Mouse (Mus musculus) hindbrain, embryonic 10.5 days (tissue): ENCODE measurements around the gene Npl. TPM values are rescaled to one million over a fixed set of nuclear protein-coding genes. Genes with fewer than 3 reads are reported as not detected.

Experiments
- DNase-seq: peaks from one replicate; pipeline ENCODE4 v3.0.0-alpha.2; 2017; ENCODE audit warnings: low spot score
- H3K27ac ChIP-seq: fragments of 300-500 bp; sonication (generic); 2 replicates; pipeline ENCODE4 v1.5.1; 2016; ENCODE audit warnings: mild to moderate bottlenecking, moderate library complexity
- H3K27me3 ChIP-seq: fragments of 300-500 bp; sonication (generic); 2 replicates; pipeline ENCODE4 v1.6.1; 2016; ENCODE audit warnings: mild to moderate bottlenecking; ENCODE audit not compliant: poor library complexity, insufficient read depth, severe bottlenecking
- H3K36me3 ChIP-seq: fragments of 300-500 bp; sonication (generic); 2 replicates; pipeline ENCODE4 v1.6.1; 2016; ENCODE audit warnings: mild to moderate bottlenecking, moderate library complexity
- H3K4me1 ChIP-seq: fragments of 300-500 bp; sonication (generic); replicated peaks from 2 replicates; pipeline ENCODE4 v1.6.1; 2016; ENCODE audit warnings: mild to moderate bottlenecking
- H3K4me3 ChIP-seq: fragments of 300-500 bp; sonication (generic); 2 replicates; pipeline ENCODE4 v1.5.1; 2016; ENCODE audit warnings: mild to moderate bottlenecking, moderate library complexity
- H3K9me3 ChIP-seq: fragments of 300-500 bp; sonication (generic); 2 replicates; pipeline ENCODE4 v1.6.1; 2016; ENCODE audit warnings: mild to moderate bottlenecking, moderate library complexity
- WGBS: fragments of 180-500 bp; shearing (Covaris S2); methylation state at CpG from one replicate; pipeline ENCODE4 v1.1.7; 2016; 5-methylcytosine and 5-hydroxymethylcytosine counted together
- polyA plus RNA-seq: library from polyadenylated mRNA; unstranded; fragments of >200 nt; fragmentation: Nextera tagmentation; extraction: Ambion mirVana; gene quantifications from 2 replicates; pipeline ENCODE4 v1.2.1, GENCODE M21; 2016

The Npl gene
- polyA plus RNA-seq, 1 experiment from 2014 or later, result 17.8 TPM

DNA sequence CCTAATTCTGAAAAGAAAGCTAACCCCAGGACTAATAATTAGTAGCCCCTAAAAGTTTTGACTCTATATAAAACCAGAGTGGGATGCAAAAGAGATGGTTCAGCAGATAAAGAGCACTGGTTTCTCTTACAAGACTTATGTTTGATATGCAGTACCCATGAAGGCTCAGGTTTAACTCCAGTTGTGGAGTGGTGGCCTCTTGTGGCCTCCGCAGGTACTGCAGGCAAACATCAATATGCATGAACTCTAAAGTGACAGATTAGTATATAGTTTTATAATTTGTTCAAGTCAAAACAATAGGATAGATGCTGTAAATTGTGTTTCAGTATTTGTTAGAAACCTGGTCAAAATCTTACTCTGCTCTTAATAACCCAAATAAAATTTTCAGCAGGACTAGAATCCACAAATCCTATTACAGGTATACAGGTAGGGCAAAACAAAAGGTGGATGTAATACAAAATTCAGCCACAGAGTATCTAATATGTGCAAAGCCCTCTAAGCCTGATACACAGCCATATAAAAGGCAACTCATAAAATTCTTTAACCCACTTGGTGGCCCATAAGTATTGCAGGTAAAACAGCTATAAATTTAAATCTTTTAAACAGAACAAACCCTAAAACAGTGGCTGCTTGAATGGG, 69.3 kb downstream of the Npl start:
- Histone ChIP-seq H3K9me3 (no peaks in the 10 kb centered on the region), H3K4me3 (no peak overlapping the region), H3K4me1 (peaks cover 23% of the 10 kb centered on the region), H3K36me3 (peaks cover 89% of the 10 kb centered on the region), H3K27me3 (no peaks in the 10 kb centered on the region), H3K27ac (no peak overlapping the region)
- peak; percentile 75 for DNase-seq
- WGBS, result 60% methylated on average over 1 of the region's 1 CpGs

DNA sequence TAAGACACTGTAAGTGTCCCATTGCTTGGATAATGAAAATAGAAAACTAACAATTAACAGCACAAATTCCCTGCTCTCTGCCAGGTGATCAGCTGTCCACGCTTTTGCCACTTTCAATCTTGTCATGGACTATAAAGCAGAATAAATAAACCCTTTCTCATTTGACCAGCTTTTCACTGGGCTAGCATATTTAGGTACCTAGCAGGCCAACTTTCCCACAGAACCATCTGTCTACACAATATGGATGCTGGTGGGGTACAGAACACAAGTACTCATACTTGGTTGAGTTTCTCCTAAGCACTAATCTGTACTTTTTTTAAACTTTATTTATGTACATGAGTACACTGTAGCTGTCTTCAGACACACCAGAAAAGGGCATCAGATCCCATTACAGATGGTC, 70.5 kb downstream of the Npl start:
- no peaks in the 10 kb centered on the region for H3K9me3 ChIP-seq
- WGBS, result 100% methylated on average over 1 of the region's 1 CpGs
- H3K4me3 ChIP-seq, result no peak overlapping the region
- H3K4me1 ChIP-seq, result peaks cover 12% of the 10 kb centered on the region
- H3K27me3 ChIP-seq, result no peaks in the 10 kb centered on the region
- peaks cover 100% of the 10 kb centered on the region for H3K36me3 ChIP-seq
- H3K27ac ChIP-seq, result no peak overlapping the region
- DNase-seq, result no peak

- WGBS, result 81% methylated on average over 1 of the region's 1 CpGs
- H3K27me3 ChIP-seq, result no peaks in the 10 kb centered on the region
- no peaks in the 10 kb centered on the region for H3K9me3 ChIP-seq
- peaks cover 100% of the 10 kb centered on the region for H3K36me3 ChIP-seq
- H3K4me1 ChIP-seq, result no peaks in the 10 kb centered on the region
- H3K27ac ChIP-seq, result no peak overlapping the region
- no peak overlapping the region for H3K4me3 ChIP-seq
- no peak for DNase-seq
Measured at GRCm38 (mm10) chr1:153461796-153462195, 88.0 kb downstream of the Npl start.

GRCm38 (mm10) chr1:153456137-153456536, 93.7 kb downstream of the Npl start:
- no peak overlapping the region for H3K4me3 ChIP-seq
- H3K36me3 ChIP-seq, result peaks cover 93% of the 10 kb centered on the region
- H3K4me1 ChIP-seq, result no peaks in the 10 kb centered on the region
- no peaks in the 10 kb centered on the region for H3K27me3 ChIP-seq
- H3K27ac ChIP-seq, result no peak overlapping the region
- 94% methylated on average over 5 of the region's 5 CpGs for WGBS
- H3K9me3 ChIP-seq, result no peaks in the 10 kb centered on the region
- no peak for DNase-seq

GRCm38 (mm10) chr1:153453146-153453642, 96.7 kb downstream of the Npl start:
- no peak overlapping the region for H3K27ac ChIP-seq
- no peaks in the 10 kb centered on the region for H3K27me3 ChIP-seq
- no peaks in the 10 kb centered on the region for H3K9me3 ChIP-seq
- WGBS, result 86% methylated on average over 3 of the region's 3 CpGs
- H3K4me3 ChIP-seq, result no peak overlapping the region
- H3K4me1 ChIP-seq, result no peaks in the 10 kb centered on the region
- H3K36me3 ChIP-seq, result peaks cover 64% of the 10 kb centered on the region
- no peak for DNase-seq

Other genes starting within 250 kb of the Npl start
- 21.3 and 26.2 TPM in 2 replicates for gene Lamc1, start 217.3 kb downstream of the Npl start, polyA plus RNA-seq
- not detected in 2 replicates for gene Shcbp1l, start 124.9 kb downstream of the Npl start, polyA plus RNA-seq
- gene Dhx9, start 62.4 kb downstream of the Npl start, polyA plus RNA-seq, result 31.1 and 42.1 TPM in 2 replicates
- 4.9 and 8.9 TPM in 2 replicates for gene Rgs8, start 103.0 kb upstream of the Npl start, polyA plus RNA-seq
- gene Rgs16, start 190.3 kb upstream of the Npl start, polyA plus RNA-seq, result 18.9 and 21.1 TPM in 2 replicates
- 12.6 and 23.7 TPM in 2 replicates for gene Rnasel, start 199.4 kb upstream of the Npl start, polyA plus RNA-seq